Mouse (Mus musculus) limb, embryonic 14.5 days (tissue): Measurements from ENCODE around the gene Spdl1. TPM values are rescaled to one million over a fixed set of nuclear protein-coding genes. Genes with fewer than 3 reads are reported as not detected.

ENCODE experiments used
- ATAC-seq: fragments of 200-750 bp; cut with Nextera tagmentation; 2 replicates; pipeline ENCODE4 v1.8.0; 2017; ENCODE audit warnings: low read depth, moderate number of reproducible peaks, moderate TSS enrichment; ENCODE audit not compliant: low FRiP score
- DNase-seq: peaks from one replicate; pipeline ENCODE4 v3.0.0-alpha.2; 2015; ENCODE audit warnings: low spot score
- H3K27ac ChIP-seq: fragments of 300-500 bp; sonication (generic); replicated peaks from 2 replicates; pipeline ENCODE4 v1.5.1; 2014; ENCODE audit warnings: low read depth, mild to moderate bottlenecking, low read length, moderate library complexity, mixed read lengths
- H3K27me3 ChIP-seq: fragments of 300-500 bp; sonication (generic); 2 replicates; pipeline ENCODE4 v1.6.1; 2014; ENCODE audit warnings: low read length, mixed read lengths; ENCODE audit not compliant: control insufficient read depth, insufficient read depth
- H3K36me3 ChIP-seq: fragments of 300-500 bp; sonication (generic); 2 replicates; pipeline ENCODE4 v1.6.1; 2014; ENCODE audit warnings: mild to moderate bottlenecking, low read length, moderate library complexity, mixed read lengths; ENCODE audit not compliant: control insufficient read depth, insufficient read depth
- H3K4me1 ChIP-seq: fragments of 300-500 bp; sonication (generic); 2 replicates; pipeline ENCODE4 v1.6.1; 2014; ENCODE audit warnings: antibody characterized with exemption, low read length, mixed read lengths; ENCODE audit not compliant: control insufficient read depth, insufficient read depth
- H3K4me2 ChIP-seq: fragments of 300-500 bp; sonication (generic); replicated peaks from 2 replicates; pipeline ENCODE4 v1.6.1; 2014; ENCODE audit warnings: low read depth, mild to moderate bottlenecking, low read length, moderate library complexity; ENCODE audit not compliant: severe bottlenecking
- H3K4me3 ChIP-seq: fragments of 300-500 bp; sonication (generic); replicated peaks from 2 replicates; pipeline ENCODE4 v1.5.1; 2014; ENCODE audit warnings: low read length
- H3K9ac ChIP-seq: fragments of 300-500 bp; sonication (generic); 2 replicates; pipeline ENCODE4 v1.6.1; 2014; ENCODE audit warnings: mild to moderate bottlenecking, low read depth, low read length, moderate library complexity; ENCODE audit not compliant: severe bottlenecking
- H3K9me3 ChIP-seq: fragments of 300-500 bp; sonication (generic); 2 replicates; pipeline ENCODE4 v1.6.1; 2016; ENCODE audit warnings: low read length; ENCODE audit not compliant: control insufficient read depth
- POLR2A ChIP-seq: fragments of 200-500 bp; IDR thresholded peaks from 2 replicates; pipeline ENCODE4 v1.8.0; 2012; ENCODE audit warnings: inconsistent platforms, mild to moderate bottlenecking, moderate library complexity, borderline replicate concordance; ENCODE audit not compliant: insufficient read depth, insufficient read length; ENCODE audit errors: extremely low read depth
- WGBS: fragments of 180-500 bp; shearing (Covaris S2); extraction: QIAGEN DNeasy Blood & Tissue Kit; methylation state at CpG from one replicate; pipeline ENCODE4 v1.1.7; 2014; 5-methylcytosine and 5-hydroxymethylcytosine counted together
- polyA plus RNA-seq, 2 experiments: library from polyadenylated mRNA; depleted of rRNA in 1 of 2; stranded (reverse) in 1 of 2; unstranded in 1 of 2; fragments of >200 nt; fragmentation: Nextera tagmentation in 1 of 2; extraction: Ambion mirVana in 1 of 2; gene quantifications; 2 replicates each; pipeline versions ENCODE4 v1.2.1 to v1.2.3; 2012 to 2014

The Spdl1 gene
- polyA plus RNA-seq, 2 experiments = 14.1 to 16.1 TPM

GRCm38 (mm10) chr11:34796097-34796496 lies 37.3 kb downstream of the Spdl1 start:
- H3K9ac ChIP-seq = no peak overlapping the region
- 29% methylated on average over 4 of the region's 4 CpGs for WGBS
- no peak overlapping the region for H3K4me2 ChIP-seq
- ATAC-seq = no peak
- H3K27ac ChIP-seq = no peak overlapping the region
- H3K9me3 ChIP-seq = no peaks in the 10 kb centered on the region
- no peak overlapping the region for H3K4me3 ChIP-seq
- no peaks in the 10 kb centered on the region for H3K36me3 ChIP-seq
- no peaks in the 10 kb centered on the region for H3K4me1 ChIP-seq
- TF ChIP-seq POLR2A = no peak
- no peak for DNase-seq
- no peaks in the 10 kb centered on the region for H3K27me3 ChIP-seq

- H3K9ac ChIP-seq = no peak overlapping the region
- H3K4me1 ChIP-seq = no peaks in the 10 kb centered on the region
- no peak overlapping the region for H3K4me3 ChIP-seq
- ATAC-seq = no peak
- no peaks in the 10 kb centered on the region for H3K36me3 ChIP-seq
- DNase-seq = no peak
- H3K27me3 ChIP-seq = no peaks in the 10 kb centered on the region
- H3K27ac ChIP-seq = no peak overlapping the region
- no peaks in the 10 kb centered on the region for H3K9me3 ChIP-seq
- WGBS = 64% methylated on average over 8 of the region's 8 CpGs
- H3K4me2 ChIP-seq = no peak overlapping the region
- no peak for TF ChIP-seq POLR2A
Measured at GRCm38 (mm10) chr11:34791872-34792271, 41.6 kb downstream of the Spdl1 start.

- Histone ChIP-seq H3K4me2 (no peak overlapping the region), H3K9me3 (no peaks in the 10 kb centered on the region), H3K9ac (no peak overlapping the region), H3K27me3 (no peaks in the 10 kb centered on the region), H3K4me3 (no peak overlapping the region), H3K36me3 (no peaks in the 10 kb centered on the region), H3K4me1 (no peaks in the 10 kb centered on the region), H3K27ac (no peak overlapping the region)
- TF ChIP-seq POLR2A = no peak
- DNase-seq (peak; percentile 7), ATAC-seq (no peak)
Measured at GRCm38 (mm10) chr11:34784864-34785263, 48.6 kb downstream of the Spdl1 start.

GRCm38 (mm10) chr11:34783587-34784043 lies 49.8 kb downstream of the Spdl1 start, which contains the start of gene Dock2:
Gene Dock2 (minus strand): TSS chr11:34783892.
- Histone ChIP-seq H3K4me3 (no peak within 1 kb of the TSS), H3K4me2 (no peak within 1 kb of the TSS), H3K27ac (no peak within 1 kb of the TSS), H3K36me3 (no peaks in the 10 kb centered on the region), H3K9me3 (no peaks in the 10 kb centered on the region), H3K4me1 (no peaks in the 10 kb centered on the region), H3K27me3 (no peaks in the 10 kb centered on the region), H3K9ac (no peak within 1 kb of the TSS)
- DNase-seq (no peak), ATAC-seq (no peak)
- 87% methylated on average over 12 of the region's 12 CpGs for WGBS
- no peak for TF ChIP-seq POLR2A

- DNase-seq = no peak
- Histone ChIP-seq H3K4me3 (no peak overlapping the region), H3K9ac (no peak overlapping the region), H3K4me2 (no peak overlapping the region), H3K36me3 (no peaks in the 10 kb centered on the region), H3K27ac (no peak overlapping the region), H3K27me3 (no peaks in the 10 kb centered on the region), H3K9me3 (no peaks in the 10 kb centered on the region), H3K4me1 (no peaks in the 10 kb centered on the region)
- ATAC-seq = no peak
- 68% methylated on average over 8 of the region's 8 CpGs for WGBS
- TF ChIP-seq POLR2A = no peak
Measured at GRCm38 (mm10) chr11:34782516-34783430, 50.7 kb downstream of the Spdl1 start.
